Mouse (Mus musculus) gastrocnemius, adult 18-20 months (tissue): ENCODE data around the gene Mapk10. TPM values are rescaled to one million over a fixed set of nuclear protein-coding genes. Genes with fewer than 3 reads are reported as not detected.

ENCODE experiments used
- DNase-seq: peaks from one replicate; pipeline ENCODE4 v3.0.0; 2021; ENCODE audit warnings: low spot score
- long read RNA-seq, 2 experiments: library from polyadenylated mRNA; stranded (forward); transcript quantifications; one replicate each; pipeline ENCODE4 v2.0.0; 2021
- total RNA-seq, 2 experiments: library from RNA; stranded (reverse); gene quantifications; 2 replicates each; pipeline ENCODE4 v1.2.3; 2021

The Mapk10 gene
- 1 to 10 TPM in 1 of 2 experiments, under 1 TPM in 1; 0.39 to 1.6 TPM for total RNA-seq
- long read RNA-seq, experiment 1, result 0 reads
- long read RNA-seq, experiment 2, full-length matches to known transcripts, result 1 of 2 reads
- long read RNA-seq, experiment 2, partial matches to known transcripts, result 0 of 2 reads
- long read RNA-seq, experiment 2, other reads (novel, unspliced or antisense), result 1 of 2 reads

DNA sequence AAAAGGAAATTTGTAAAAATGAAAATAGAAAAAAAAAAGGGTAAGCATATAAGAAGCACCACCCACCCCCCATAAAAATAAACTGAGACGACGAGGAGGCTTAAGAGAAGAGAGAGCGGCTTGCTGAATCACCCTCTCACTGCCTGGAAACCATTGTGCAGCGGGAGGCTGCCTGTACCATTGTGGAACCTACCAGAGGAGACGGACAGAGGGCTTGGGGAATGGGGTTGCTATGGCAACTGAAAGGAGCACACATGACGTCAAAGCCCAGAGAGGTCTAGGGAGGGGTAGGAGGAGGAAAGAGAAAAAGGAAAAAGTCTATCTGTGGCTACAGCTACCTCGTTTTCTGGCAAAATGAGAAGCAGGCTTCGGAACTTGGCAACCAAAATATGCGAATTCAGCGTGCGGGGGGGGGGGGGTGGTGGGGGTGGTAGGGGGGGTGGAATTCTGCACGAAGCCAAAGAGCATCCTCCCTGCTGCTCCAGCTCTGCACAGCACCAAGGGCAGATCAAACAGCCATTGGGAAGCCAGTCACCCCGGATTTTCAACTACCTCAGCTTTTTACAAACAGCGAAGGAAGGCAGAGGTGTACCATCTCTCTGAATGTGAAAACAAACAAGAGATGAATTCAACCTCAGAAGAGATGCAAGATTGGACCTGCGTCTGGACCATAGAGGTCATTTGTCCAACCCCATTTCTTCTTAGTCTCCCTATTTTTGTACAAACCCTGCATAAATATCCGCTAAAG is at the start of gene Mapk10:
Mapk10 (minus strand) TSS at position 234 of the 748 bp plus-strand sequence.
- DNase-seq, result peak; percentile 21

DNA sequence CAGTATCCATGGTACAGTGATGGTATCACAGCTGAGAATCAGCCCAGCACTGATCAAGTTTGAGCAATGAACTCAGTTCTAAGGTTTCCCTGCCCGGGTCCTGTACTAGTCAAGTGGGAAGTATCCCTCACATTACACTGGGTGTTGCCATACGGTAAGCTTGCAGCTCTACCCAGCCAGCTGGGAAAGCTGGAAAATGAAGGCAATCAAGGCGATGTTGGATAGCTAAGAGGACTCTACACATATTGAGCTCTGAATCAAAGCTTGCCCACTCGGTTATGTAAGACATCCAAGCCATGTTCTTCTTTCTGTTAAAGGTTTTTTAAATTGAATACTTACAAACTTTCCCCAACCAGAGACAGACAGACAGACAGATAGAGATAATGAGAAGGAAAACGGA is 45.0 kb upstream of the Mapk10 start:
- no peak for DNase-seq

DNA sequence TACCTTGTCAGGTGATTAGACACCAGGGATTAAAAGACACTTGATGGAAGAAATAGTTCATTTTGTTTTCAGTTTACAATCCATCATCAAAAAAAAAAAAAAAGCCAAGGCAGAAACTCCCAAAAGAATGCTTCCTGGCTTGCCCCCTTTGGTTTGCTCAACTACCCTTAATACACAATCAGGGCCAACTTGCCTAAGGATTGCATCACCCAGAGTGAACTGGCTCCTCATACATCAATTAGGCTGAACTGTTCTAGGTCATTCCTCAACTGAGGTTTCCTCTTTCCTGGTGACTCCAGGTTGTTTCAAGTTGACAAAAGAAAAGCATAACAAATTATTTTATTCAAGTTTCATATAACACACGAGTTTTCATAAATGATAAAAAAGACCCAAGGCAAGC is 31.3 kb upstream of the Mapk10 start:
- no peak for DNase-seq

DNA sequence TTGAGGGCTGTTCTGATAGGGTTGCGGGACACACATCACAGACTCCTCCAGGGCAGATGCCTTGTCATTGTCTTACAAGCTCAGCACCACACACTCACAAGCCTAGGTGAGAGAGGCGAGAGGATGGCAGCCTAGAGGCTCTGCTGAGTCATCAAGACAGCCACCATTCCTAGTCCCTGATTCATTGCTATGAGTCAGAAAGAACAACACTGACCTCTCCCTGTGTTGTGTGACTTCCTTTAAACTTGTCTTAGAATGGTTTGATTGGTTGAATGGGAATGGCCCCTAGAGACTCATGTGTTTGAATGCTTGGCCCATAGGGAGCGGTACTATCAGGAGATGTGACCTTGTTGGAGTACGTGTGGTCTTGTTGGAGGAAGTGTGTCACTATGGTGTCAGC is 20.7 kb upstream of the Mapk10 start:
- no peak for DNase-seq

DNA sequence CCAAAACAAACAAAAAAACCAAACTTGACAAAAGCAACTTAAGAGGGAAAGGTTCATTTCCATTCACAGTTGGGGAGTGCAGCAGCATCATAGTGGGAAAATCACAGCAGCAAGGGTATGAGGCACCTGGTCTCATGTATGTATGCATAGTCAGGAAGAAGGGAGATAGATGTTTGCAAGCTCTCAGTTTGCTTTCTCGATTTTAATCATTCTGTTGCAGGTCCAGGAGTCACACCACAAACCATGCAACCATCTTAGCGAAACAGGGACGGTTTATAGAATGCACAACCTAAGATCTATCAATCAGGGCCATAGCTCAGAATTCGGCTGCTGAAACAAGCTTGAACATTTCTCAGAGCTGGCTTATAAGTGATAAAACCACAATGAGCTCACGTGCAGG is 19.2 kb upstream of the Mapk10 start:
- DNase-seq, result no peak

DNA sequence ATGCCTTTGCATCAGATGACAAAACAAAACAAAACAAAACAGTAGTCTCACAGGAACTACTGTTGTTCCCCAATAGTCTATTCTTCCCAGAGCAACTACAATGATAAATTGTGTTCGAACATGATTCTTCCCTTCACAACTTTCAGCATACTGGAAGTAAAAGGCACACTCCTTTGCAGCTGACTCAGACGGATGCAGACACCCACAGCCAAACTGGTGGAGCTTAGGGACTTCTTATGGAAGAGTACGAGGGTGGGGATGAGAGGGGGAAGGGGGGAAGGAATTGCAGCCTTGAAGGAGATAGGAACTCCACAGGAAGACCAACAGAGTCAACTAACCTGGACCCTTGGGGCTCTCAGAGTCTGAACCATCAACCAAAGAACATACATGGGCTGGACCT is 18.2 kb upstream of the Mapk10 start:
- no peak for DNase-seq

DNA sequence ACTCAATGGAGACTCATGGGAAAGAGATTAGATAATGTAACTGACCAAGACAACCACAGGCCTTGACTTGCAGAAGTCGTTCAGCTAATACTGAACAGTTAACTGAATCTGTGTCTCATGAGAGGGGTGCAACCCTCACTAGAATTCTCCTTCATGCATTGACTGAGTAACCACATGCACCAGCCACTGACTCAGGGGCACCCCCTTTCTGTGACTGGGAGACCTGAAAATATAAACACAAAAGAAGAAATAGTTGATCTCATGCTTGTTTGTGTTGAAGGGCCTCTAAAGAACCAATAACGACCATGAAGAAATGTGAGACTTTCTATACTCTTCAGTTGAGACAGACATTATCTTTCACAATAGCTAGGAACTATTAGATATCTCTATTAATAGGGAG is 10.9 kb upstream of the Mapk10 start:
- DNase-seq, result no peak

DNA sequence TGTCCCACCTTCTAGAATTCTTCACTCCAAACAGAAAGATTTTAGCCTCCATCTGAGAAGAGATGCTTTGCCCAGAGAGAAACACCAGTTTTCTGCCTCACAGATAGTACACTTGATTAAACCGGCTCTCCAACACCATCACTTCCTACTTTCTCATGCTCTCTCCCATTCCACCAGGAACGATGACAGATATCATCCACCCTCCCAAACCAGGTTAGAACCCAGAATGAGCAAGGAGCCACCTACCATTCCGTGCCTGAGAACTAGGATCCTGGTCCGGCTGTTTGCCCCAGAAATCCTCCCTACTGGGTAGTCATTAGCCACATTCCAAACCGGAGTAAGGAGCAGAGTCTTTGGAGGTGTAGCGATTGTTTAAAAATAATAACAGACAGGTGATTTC is 490 bp downstream of the Mapk10 start:
- no peak for DNase-seq

DNA sequence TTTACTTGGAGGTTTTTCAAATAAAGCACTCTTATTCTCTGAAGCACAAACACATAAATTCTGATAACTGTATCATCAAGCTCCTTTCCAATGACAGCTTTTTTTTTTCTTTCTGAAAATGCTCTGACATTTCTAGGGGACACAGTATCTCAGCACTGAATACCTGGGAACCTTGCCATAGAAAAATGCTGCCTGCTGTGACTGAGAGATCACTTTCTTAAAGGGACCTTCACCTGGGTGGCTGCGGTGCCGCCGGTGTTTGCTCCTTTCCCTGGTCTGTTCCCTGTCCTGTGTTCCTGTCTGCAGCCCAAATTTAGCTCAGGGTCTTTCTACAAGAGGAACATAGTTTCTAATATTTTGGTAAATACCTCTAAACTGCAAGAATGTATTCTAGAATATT is 1.1 kb downstream of the Mapk10 start:
- peak; percentile 11 for DNase-seq

DNA sequence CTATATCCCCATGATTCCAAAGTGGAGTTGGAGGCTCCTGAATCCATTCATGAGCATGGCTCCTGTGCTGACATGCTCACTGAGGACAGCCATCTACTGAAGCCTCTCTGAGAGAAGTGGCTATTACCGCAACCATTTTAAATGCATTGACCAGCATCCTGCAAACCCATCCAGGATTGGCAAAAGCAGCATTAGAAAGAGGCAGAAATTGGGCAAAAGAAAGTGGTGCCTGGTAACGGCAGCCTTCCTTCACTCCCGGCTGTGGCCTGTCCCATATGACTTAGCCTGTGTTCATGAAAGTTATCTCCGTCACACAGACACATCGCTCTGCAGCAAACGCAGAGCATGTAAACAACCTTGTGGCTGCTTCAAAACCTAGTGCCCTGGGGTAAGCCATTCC is 1.6 kb downstream of the Mapk10 start:
- no peak for DNase-seq

DNA sequence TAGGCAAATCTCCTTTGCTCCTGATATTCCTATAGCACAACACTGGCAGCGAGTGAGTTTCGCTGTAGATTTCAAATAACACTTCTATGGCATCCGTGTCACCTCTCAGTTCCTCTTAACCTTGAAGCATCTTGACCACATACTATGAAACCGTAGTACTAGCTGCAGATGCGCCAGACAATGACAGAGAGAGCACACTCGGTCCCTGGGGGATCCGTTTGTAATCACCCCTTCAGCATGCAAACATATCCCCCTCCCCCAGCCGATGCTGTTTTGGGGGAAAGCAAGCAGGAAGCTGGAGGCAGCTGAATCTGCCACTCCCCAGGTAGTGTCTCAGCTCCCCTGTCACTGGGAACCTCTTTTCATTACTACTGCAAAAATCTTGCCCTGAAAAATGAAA is 2.3 kb downstream of the Mapk10 start:
- no peak for DNase-seq

DNA sequence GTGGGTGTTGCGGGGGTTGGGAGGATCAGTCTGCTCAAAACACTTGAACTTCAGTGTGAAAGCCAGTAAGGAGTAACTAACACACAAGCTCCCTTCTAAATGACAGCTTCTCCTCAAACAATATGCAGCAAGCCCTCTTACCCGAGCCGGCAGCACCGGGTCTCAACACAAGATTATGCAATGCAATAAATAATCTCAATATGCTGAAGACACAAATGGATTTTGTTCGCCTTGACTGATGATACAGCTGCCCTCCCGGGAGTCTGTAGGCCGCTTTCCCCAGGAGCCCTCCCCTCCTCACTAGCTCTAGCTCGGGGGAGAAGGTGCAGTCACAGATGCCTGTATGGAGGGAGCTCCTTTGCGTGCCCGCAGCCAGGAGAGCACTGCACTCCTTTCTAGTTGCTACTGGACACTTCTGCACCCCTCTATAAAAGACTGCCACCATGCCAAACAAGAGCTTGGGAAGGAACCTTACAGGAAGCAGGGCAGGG is 3.1 kb downstream of the Mapk10 start:
- no peak for DNase-seq

DNA sequence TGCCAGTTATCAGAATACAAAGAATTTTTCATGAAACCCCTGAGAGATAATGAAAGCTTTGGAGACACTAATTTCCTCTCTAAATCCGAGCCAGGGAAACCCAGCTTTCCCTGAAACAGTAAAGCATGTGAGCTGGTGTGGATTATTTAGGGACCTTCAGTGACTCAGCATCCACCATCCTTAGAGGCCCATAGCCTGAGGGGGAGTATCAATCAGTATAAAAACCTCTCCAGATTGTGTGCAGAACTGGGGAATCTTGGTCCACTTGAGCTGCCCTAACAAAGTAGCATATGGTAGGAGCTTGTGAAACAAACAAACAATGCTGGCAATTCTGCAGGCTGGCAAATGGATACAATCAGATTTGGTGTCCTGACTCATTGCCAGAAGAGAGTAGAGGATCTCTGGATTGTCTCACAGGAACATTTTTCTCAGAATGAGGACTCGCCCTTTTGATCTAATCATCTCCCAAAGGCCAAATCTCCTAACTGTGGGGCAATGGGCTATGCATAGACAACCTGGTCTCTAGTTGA is 13.3 kb downstream of the Mapk10 start:
- no peak for DNase-seq

DNA sequence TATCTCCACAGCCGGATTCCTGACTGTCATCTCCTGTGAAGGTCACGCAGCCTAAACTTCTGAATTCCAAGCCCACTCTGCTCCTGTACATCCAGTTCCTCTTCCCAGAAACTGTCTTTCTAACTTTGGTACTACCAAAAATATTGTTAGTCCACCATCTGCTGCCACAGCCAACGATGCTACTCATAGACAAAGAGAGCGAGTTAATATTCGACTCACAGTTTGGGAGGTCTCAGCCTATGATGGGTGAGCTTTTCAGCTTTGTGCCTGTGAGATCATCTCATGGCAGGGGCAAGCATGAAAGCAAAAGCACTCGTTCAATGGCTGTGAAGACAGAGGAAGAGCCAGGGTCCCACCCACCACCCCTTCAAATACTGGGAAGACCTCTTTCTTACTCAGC is 16.6 kb downstream of the Mapk10 start:
- DNase-seq, result no peak

DNA sequence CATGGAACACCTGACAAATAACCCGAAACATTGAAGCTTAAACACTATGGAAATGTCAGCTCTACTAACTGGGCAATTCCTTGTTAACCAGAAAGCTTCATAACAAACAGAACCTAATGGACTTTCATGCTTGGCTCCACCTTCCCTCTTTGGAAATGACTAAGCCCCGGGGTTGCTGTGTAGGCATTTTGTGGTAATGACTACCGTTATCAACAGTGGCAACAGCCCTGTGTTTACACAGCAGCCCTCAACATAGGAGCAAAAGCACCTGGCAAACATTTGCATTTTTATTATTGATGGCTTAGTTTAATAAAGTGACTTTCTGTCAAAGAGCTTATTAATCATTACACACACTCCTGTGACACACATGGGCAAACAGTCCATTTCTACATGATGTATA is 17.4 kb downstream of the Mapk10 start:
- DNase-seq, result no peak

DNA sequence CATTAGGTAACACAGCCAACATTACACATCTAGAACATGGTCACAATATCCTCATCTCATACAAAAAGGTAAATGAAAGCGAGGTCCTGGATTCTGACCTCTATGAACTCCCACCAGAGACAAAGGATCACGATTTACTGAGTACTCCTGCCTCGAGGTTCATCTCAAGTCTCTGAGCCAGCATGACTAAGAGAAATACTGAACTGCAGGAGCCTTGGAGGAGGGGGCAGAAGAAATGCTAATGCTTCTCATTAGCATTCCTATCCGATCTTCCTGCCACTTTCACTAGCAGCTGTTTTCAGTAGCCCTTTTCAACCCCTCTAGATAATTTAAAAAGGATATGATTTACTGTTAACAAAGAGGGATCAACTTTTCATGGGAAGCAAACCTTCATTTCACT is 19.6 kb downstream of the Mapk10 start:
- no peak for DNase-seq

DNA sequence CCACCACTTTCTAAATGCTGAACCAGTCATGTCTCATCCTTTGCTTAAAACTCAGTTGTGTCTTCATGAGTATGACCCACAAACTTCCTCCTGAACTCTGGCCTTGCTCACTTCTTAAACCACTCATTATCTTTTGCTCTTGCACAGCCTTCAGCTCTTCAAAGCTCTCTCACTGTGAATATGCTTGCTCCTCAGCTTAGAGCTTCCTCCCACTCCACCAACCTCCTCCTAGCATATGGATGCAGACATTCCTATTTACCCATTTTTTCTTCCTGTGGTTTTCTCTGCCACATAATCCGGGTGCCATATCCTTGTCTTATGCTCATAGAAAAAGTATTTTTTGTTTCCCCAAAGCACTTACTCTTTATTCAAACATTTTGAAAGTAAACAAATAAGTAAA is 26.9 kb downstream of the Mapk10 start:
- no peak for DNase-seq

DNA sequence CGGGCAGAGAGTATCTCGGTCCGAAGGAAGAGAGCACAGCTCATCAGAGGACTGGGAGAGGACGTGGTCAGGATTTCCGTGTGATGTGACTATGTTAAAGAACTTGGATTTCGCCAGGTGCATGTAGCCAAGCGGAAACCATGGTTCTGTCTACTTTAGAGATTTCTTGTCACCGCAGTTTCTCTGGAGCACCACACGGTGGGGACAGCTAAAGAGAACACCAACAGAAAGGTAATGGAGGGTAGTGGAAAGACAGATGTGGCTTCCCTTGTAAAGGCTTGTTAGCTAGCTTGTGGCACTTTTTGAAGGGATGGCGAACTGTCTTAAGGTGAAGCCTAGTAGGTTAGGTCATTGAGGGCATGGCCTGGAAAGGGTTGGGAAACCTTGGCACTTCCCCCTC is 29.5 kb downstream of the Mapk10 start:
- no peak for DNase-seq

DNA sequence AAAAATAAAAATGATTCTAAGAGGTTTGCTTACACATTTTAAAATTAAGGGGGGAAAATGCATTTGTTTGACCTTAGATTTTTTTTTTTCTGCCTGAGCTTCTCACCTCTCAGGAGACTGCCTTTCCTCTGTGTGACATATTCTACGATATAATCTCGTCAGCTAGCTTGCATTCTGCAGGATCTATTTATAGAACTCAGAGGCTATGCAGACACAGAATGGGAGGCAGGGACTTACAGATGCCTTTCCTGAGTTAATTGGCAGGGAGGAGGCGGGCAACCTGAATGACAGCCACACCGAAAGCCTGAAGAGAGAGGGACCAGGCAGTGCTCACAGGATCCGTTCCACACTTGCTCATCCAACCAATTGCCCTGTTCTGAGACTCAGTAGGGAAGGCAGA is 34.1 kb downstream of the Mapk10 start:
- no peak for DNase-seq

DNA sequence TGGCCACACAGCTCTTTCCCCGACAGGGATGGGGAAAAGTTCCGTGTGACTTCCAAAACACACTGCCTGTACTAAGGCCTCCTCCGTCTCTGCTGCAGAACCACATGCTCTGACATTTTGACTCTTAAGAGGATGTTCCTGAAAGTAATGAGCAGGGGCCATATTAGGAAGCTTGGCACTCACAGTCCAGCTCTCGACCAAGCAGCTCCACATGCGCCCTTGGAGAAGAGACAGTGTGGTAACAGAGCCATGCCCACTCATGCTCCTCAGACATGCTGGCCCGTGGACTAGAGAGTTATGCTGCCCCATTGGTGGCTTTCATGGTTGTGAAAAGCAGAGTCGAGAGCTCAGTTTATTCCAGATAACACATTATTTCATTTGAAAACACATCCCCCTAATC is 35.1 kb downstream of the Mapk10 start:
- no peak for DNase-seq

DNA sequence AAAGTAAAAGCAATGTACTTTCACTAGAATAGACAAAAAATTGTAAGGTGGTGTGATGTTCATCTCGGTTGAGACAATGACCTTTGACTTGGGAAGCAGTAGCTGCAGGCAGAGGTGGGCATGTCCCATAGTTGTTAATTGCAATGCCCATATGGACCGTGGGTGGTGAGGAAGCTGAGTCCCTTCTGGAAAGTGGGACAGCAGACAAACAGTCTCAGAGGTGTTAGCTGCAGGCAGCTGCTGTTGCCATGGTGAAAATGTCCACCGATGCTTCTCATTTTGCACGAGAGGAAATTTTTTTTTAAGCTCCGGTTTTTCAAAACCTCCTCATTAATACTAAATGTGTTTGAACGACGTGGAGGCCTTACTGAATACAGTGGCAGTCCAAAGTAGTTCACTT is 36.5 kb downstream of the Mapk10 start:
- no peak for DNase-seq

DNA sequence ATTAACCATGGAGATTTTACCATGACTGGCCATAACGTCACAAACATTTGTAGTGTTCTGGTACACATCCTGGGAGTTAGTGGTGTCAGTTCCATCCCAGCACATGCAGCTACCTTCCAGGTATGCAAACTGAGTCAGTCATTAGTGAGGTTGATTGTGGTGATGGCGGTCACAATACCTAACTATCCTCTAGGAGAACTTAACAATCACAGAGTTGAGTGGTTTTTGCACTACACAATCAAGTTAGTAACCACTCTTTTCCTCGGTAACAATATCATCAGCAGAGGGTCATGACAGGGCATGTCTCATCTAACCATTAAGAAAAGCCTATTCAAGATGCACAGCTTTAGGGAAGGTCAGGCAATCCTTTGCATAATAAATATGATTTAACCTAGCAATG is 39.9 kb downstream of the Mapk10 start:
- no peak for DNase-seq

DNA sequence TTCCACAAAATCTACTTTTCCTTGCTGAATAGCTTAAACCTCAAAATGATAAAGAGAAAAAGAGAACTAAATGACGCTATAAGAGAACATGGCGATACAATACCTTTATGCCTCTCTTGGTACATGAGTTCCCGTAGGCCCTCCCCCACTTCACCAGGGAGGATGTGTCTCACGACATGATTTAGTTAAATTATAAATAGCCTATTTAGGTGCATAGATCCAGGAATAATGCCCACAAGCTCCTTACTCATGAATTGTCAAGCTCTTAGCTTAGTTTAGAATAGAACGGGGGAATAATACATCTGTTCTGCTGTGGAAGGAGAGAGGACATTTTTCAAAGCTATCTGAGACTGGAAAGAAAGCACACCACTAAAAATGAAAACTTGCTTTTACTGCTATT is 43.8 kb downstream of the Mapk10 start:
- no peak for DNase-seq
